In the genomic region with DNA sequence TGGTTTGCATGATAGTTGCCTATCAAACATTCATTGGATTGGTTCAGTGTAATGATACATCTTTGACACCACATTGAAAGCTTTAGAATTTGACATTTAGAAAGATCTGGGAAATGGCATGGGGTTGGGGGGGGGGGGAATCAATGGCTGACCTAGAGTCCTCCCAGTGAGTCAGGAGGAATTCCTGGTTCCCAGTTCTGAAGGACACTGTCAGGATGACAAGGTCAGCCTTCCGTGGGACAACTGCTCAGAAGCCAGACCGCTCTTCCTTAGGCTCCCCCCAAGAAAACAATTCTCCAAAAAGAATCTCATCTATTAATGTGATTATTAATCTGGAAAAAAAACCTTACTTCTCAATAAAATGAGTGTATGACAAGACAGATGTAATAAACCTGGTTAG, we compare ENCODE assay signal across 16 mouse cellular contexts.
"Had no signal": no experiment of that assay in that cellular context is flagged by ENCODE, and none has a peak within 500 bp of the region (broad histone marks: within the 10 kb centered on the region; RNA-seq: fewer than 3 reads in every experiment).

No protein-coding gene starts in this region.

- DNase-seq: heart, postnatal 10 days; heart, postnatal 14 days; heart, postnatal 36 days; heart, postnatal 4 days; kidney, adult 11 months; kidney, adult 18-20 months; kidney, adult 2 months; kidney, adult 8-10 months; kidney, adult 9 months; kidney, postnatal 10 days; kidney, postnatal 14 days; kidney, postnatal 25 days; kidney, postnatal 36 days; kidney, postnatal 4 days; layer of hippocampus, adult 9-11 months; layer of hippocampus, postnatal 36 days had no signal
